Mouse (Mus musculus) gonadal fat pad, adult 2 months (tissue): ENCODE measurements at regions not wholly inside any gene's neighbourhood (a gene's known extent, or its start where the extent isn't known, plus 50 kb on each side); places are given as distances from the start of the nearest gene placed in this dataset.

Source experiments
- DNase-seq: peaks from one replicate; pipeline ENCODE4 v3.0.0-alpha.2; 2012; ENCODE audit warnings: low read depth

- no peak for DNase-seq
Observed at GRCm38 (mm10) chr9:75955082-75955481, 59.6 kb upstream of the Hmgcll1 start.

GRCm38 (mm10) chr9:75956370-75956769 is 58.3 kb upstream of the Hmgcll1 start:
- no peak for DNase-seq

GRCm38 (mm10) chr9:75958720-75959339 is 55.8 kb upstream of the Hmgcll1 start:
- no peak for DNase-seq

- DNase-seq, result no peak
Observed at GRCm38 (mm10) chr9:75959775-75960174, 54.9 kb upstream of the Hmgcll1 start.

- DNase-seq, result peak; percentile 38
Observed at GRCm38 (mm10) chr9:75960587-75961349, 53.9 kb upstream of the Hmgcll1 start.
